Mouse (Mus musculus): ENCODE results near the gene Zfp524. TPM values are rescaled to one million over a fixed set of nuclear protein-coding genes. Genes with fewer than 3 reads are reported as not detected.
A peak's percentile ranks its signal among the peaks of the same experiment; 100 is the strongest.

Gene Zfp524
- polyA plus RNA-seq, 1 experiment from 2014 or later: 9.3 TPM

- peak overlapping the region; percentile 69 for H3K4me2 ChIP-seq (replicated peaks)
- ATAC-seq (ENCODE audit: low FRiP score, low read depth): no peak
- H3K4me1 ChIP-seq: peaks cover 39% of the 10 kb centered on the region
- no peaks in the 10 kb centered on the region for H3K9me3 ChIP-seq
- WGBS: 7% methylated on average over 32 of the region's 32 CpGs
- peak overlapping the region; percentile 80 for H3K4me3 ChIP-seq
- H3K36me3 ChIP-seq: no peaks in the 10 kb centered on the region
- peaks cover 67% of the 10 kb centered on the region for H3K27me3 ChIP-seq
- no peak overlapping the region for H3K27ac ChIP-seq (replicated peaks)
- peak overlapping the region; percentile 51 for H3K9ac ChIP-seq (replicated peaks)
Observed at GRCm38 (mm10) chr7:5053456-5054179, 39.4 kb downstream of the Zfp524 start.

- Histone ChIP-seq H3K9me3 (no peaks in the 10 kb centered on the region), H3K4me1 (peaks cover 47% of the 10 kb centered on the region), H3K27ac (replicated peaks) (no peak overlapping the region), H3K4me3 (peak overlapping the region; percentile 48), H3K36me3 (no peaks in the 10 kb centered on the region), H3K27me3 (peaks cover 70% of the 10 kb centered on the region), H3K4me2 (replicated peaks) (peak overlapping the region; percentile 62), H3K9ac (replicated peaks) (peak overlapping the region; percentile 56)
- WGBS: 3% methylated on average over 46 of the region's 55 CpGs
- ATAC-seq (ENCODE audit: low FRiP score, low read depth): no peak
Observed at GRCm38 (mm10) chr7:5056651-5057263, 42.5 kb downstream of the Zfp524 start.

- Histone ChIP-seq H3K9me3 (no peaks in the 10 kb centered on the region), H3K4me3 (peak overlapping the region; percentile 48), H3K9ac (replicated peaks) (no peak overlapping the region), H3K27me3 (peaks cover 65% of the 10 kb centered on the region), H3K36me3 (no peaks in the 10 kb centered on the region), H3K4me1 (peaks cover 40% of the 10 kb centered on the region), H3K4me2 (replicated peaks) (peak overlapping the region; percentile 62), H3K27ac (replicated peaks) (no peak overlapping the region)
- no peak for ATAC-seq (ENCODE audit: low FRiP score, low read depth)
- WGBS: 38% methylated on average over 8 of the region's 8 CpGs
Observed at GRCm38 (mm10) chr7:5057381-5057780, 43.2 kb downstream of the Zfp524 start.

GRCm38 (mm10) chr7:5057804-5058203, 43.6 kb downstream of the Zfp524 start:
- no peak for ATAC-seq (ENCODE audit: low FRiP score, low read depth)
- H3K36me3 ChIP-seq: no peaks in the 10 kb centered on the region
- H3K4me3 ChIP-seq: no peak overlapping the region
- WGBS: 22% methylated on average over 11 of the region's 11 CpGs
- H3K4me1 ChIP-seq: peaks cover 36% of the 10 kb centered on the region
- H3K27ac ChIP-seq (replicated peaks): no peak overlapping the region
- H3K27me3 ChIP-seq: peaks cover 61% of the 10 kb centered on the region
- no peak overlapping the region for H3K9ac ChIP-seq (replicated peaks)
- peak overlapping the region; percentile 62; the same call in 1 of the 2 replicates for H3K4me2 ChIP-seq (replicated peaks)
- no peaks in the 10 kb centered on the region for H3K9me3 ChIP-seq

- Histone ChIP-seq H3K36me3 (no peaks in the 10 kb centered on the region), H3K27ac (replicated peaks) (no peak overlapping the region), H3K4me2 (replicated peaks) (no peak overlapping the region), H3K9me3 (no peaks in the 10 kb centered on the region), H3K9ac (replicated peaks) (no peak overlapping the region), H3K27me3 (peaks cover 53% of the 10 kb centered on the region), H3K4me3 (no peak overlapping the region), H3K4me1 (peaks cover 35% of the 10 kb centered on the region)
- 91% methylated on average over 1 of the region's 1 CpGs for WGBS
- no peak for ATAC-seq (ENCODE audit: low FRiP score, low read depth)
Observed at GRCm38 (mm10) chr7:5058631-5059030, 44.4 kb downstream of the Zfp524 start.

- Histone ChIP-seq H3K27ac (replicated peaks) (peak overlapping the region; percentile 99; the same call in 1 of the 2 replicates), H3K4me3 (no peak overlapping the region), H3K36me3 (0 out of 2 replicates have a peak, but pooled peaks cover 3% of the 10 kb centered on the region), H3K9ac (replicated peaks) (peak overlapping the region; percentile 81; the same call in 1 of the 2 replicates), H3K4me1 (peaks cover 37% of the 10 kb centered on the region), H3K9me3 (no peaks in the 10 kb centered on the region), H3K4me2 (replicated peaks) (no peak overlapping the region), H3K27me3 (peaks cover 45% of the 10 kb centered on the region)
- 94% methylated on average over 12 of the region's 12 CpGs for WGBS
- no peak for ATAC-seq (ENCODE audit: low FRiP score, low read depth)
Observed at GRCm38 (mm10) chr7:5059421-5059820, 45.2 kb downstream of the Zfp524 start.

GRCm38 (mm10) chr7:5060239-5060731, 46.1 kb downstream of the Zfp524 start:
- ATAC-seq (ENCODE audit: low FRiP score, low read depth): peak; percentile 16
- Histone ChIP-seq H3K4me3 (peak overlapping the region; percentile 61), H3K4me2 (replicated peaks) (peak overlapping the region; percentile 85), H3K9ac (replicated peaks) (peak overlapping the region; percentile 81), H3K27me3 (peaks cover 36% of the 10 kb centered on the region), H3K4me1 (peaks cover 40% of the 10 kb centered on the region), H3K9me3 (no peaks in the 10 kb centered on the region), H3K27ac (replicated peaks) (peak overlapping the region; percentile 99), H3K36me3 (0 out of 2 replicates have a peak, but pooled peaks cover 5% of the 10 kb centered on the region)
- 4% methylated on average over 27 of the region's 27 CpGs for WGBS

- peak overlapping the region; percentile 85 for H3K4me2 ChIP-seq (replicated peaks)
- H3K4me3 ChIP-seq: peak overlapping the region; percentile 61
- peaks cover 10% of the 10 kb centered on the region; the same call in 1 of the 2 replicates for H3K36me3 ChIP-seq
- H3K27ac ChIP-seq (replicated peaks): peak overlapping the region; percentile 99
- WGBS: under 1% methylated on average over 60 of the region's 60 CpGs
- peak; percentile 87 for ATAC-seq (ENCODE audit: low FRiP score, low read depth)
- H3K4me1 ChIP-seq: peaks cover 40% of the 10 kb centered on the region
- peaks cover 27% of the 10 kb centered on the region for H3K27me3 ChIP-seq
- no peaks in the 10 kb centered on the region for H3K9me3 ChIP-seq
- H3K9ac ChIP-seq (replicated peaks): peak overlapping the region; percentile 81
Observed at GRCm38 (mm10) chr7:5060944-5061773, 46.9 kb downstream of the Zfp524 start.

GRCm38 (mm10) chr7:5061774-5062359, 47.7 kb downstream of the Zfp524 start, which contains the start of gene U2af2:
Gene U2af2 (plus strand): TSS chr7:5062143.
- ATAC-seq (ENCODE audit: low FRiP score, low read depth): peak; percentile 80
- Histone ChIP-seq H3K4me3 (peak within 1 kb of the TSS; percentile 61), H3K27ac (replicated peaks) (peak within 1 kb of the TSS; percentile 99)

GRCm38 (mm10) chr7:5062360-5063001, 48.3 kb downstream of the Zfp524 start:
- Histone ChIP-seq H3K4me1 (peaks cover 33% of the 10 kb centered on the region), H3K4me2 (replicated peaks) (peak overlapping the region; percentile 85), H3K27me3 (peaks cover 14% of the 10 kb centered on the region), H3K27ac (replicated peaks) (peak overlapping the region; percentile 99), H3K36me3 (peaks cover 23% of the 10 kb centered on the region), H3K4me3 (peak overlapping the region; percentile 61), H3K9me3 (no peaks in the 10 kb centered on the region), H3K9ac (replicated peaks) (peak overlapping the region; percentile 81)
- WGBS: under 1% methylated on average over 34 of the region's 51 CpGs
- ATAC-seq (ENCODE audit: low FRiP score, low read depth): peak; percentile 44

More at GRCm38 (mm10) chr7:5061774-5062359, 47.7 kb downstream of the Zfp524 start, which contains the start of gene U2af2:
- under 1% methylated on average over 63 of the region's 65 CpGs for WGBS
- H3K9ac ChIP-seq (replicated peaks): peak within 1 kb of the TSS; percentile 81
- H3K4me2 ChIP-seq (replicated peaks): peak within 1 kb of the TSS; percentile 85
- H3K36me3 ChIP-seq: peaks cover 17% of the 10 kb centered on the region
- H3K9me3 ChIP-seq: no peaks in the 10 kb centered on the region
- peaks cover 20% of the 10 kb centered on the region for H3K27me3 ChIP-seq
- H3K4me1 ChIP-seq: peaks cover 37% of the 10 kb centered on the region

GRCm38 (mm10) chr7:5064886-5065285, 50.7 kb downstream of the Zfp524 start:
- H3K27ac ChIP-seq (replicated peaks): no peak overlapping the region
- no peaks in the 10 kb centered on the region for H3K9me3 ChIP-seq
- no peak overlapping the region for H3K4me2 ChIP-seq (replicated peaks)
- no peak for ATAC-seq (ENCODE audit: low FRiP score, low read depth)
- H3K27me3 ChIP-seq: no peaks in the 10 kb centered on the region
- no peak overlapping the region for H3K4me3 ChIP-seq
- H3K4me1 ChIP-seq: peaks cover 27% of the 10 kb centered on the region
- no peak overlapping the region for H3K9ac ChIP-seq (replicated peaks)
- H3K36me3 ChIP-seq: peaks cover 47% of the 10 kb centered on the region
- WGBS: 96% methylated on average over 6 of the region's 6 CpGs
